Mouse (Mus musculus): Measurements from ENCODE around the gene St6galnac3.
A peak's percentile ranks its signal among the peaks of the same experiment; 100 is the strongest.

The St6galnac3 gene

GRCm38 (mm10) chr3:153690553-153690952, 34.4 kb downstream of the St6galnac3 start:
- DNase-seq (ENCODE audit: low read depth): no peak

GRCm38 (mm10) chr3:153689793-153690291, 35.1 kb downstream of the St6galnac3 start:
- peak; percentile 8 for DNase-seq (ENCODE audit: low read depth)

GRCm38 (mm10) chr3:153687896-153688295, 37.1 kb downstream of the St6galnac3 start:
- DNase-seq (ENCODE audit: low read depth): no peak

GRCm38 (mm10) chr3:153684909-153685308, 40.1 kb downstream of the St6galnac3 start:
- no peak for DNase-seq (ENCODE audit: low read depth)

- no peak for DNase-seq (ENCODE audit: low read depth)
These were observed 42.7 kb downstream of the St6galnac3 start for GRCm38 (mm10) chr3:153682303-153682702.

GRCm38 (mm10) chr3:153681720-153682119, 43.3 kb downstream of the St6galnac3 start:
- DNase-seq (ENCODE audit: low read depth): no peak

- no peak for DNase-seq (ENCODE audit: low read depth)
These were observed 49.1 kb downstream of the St6galnac3 start for GRCm38 (mm10) chr3:153675832-153676231.

- no peak for DNase-seq (ENCODE audit: low read depth)
These were observed 49.9 kb downstream of the St6galnac3 start for GRCm38 (mm10) chr3:153675073-153675472.

GRCm38 (mm10) chr3:153674359-153674758, 50.6 kb downstream of the St6galnac3 start:
- no peak for DNase-seq (ENCODE audit: low read depth)

GRCm38 (mm10) chr3:153673451-153673850, 51.5 kb downstream of the St6galnac3 start:
- no peak for DNase-seq (ENCODE audit: low read depth)

GRCm38 (mm10) chr3:153670953-153671674, 53.9 kb downstream of the St6galnac3 start:
- DNase-seq (ENCODE audit: low read depth): no peak

GRCm38 (mm10) chr3:153669737-153670435, 55.1 kb downstream of the St6galnac3 start:
- DNase-seq (ENCODE audit: low read depth): no peak

- DNase-seq (ENCODE audit: low read depth): no peak
These were observed 55.6 kb downstream of the St6galnac3 start for GRCm38 (mm10) chr3:153669329-153669728.

GRCm38 (mm10) chr3:153668447-153669290, 56.3 kb downstream of the St6galnac3 start:
- DNase-seq (ENCODE audit: low read depth): no peak

- peak; percentile 8 for DNase-seq (ENCODE audit: low read depth)
These were observed 60.3 kb downstream of the St6galnac3 start for GRCm38 (mm10) chr3:153664696-153665095.

GRCm38 (mm10) chr3:153663841-153664427, 61.0 kb downstream of the St6galnac3 start:
- no peak for DNase-seq (ENCODE audit: low read depth)

- DNase-seq (ENCODE audit: low read depth): no peak
These were observed 62.2 kb downstream of the St6galnac3 start for GRCm38 (mm10) chr3:153662796-153663195.

GRCm38 (mm10) chr3:153661927-153662326, 63.0 kb downstream of the St6galnac3 start:
- DNase-seq (ENCODE audit: low read depth): no peak

- no peak for DNase-seq (ENCODE audit: low read depth)
These were observed 65.3 kb downstream of the St6galnac3 start for GRCm38 (mm10) chr3:153659575-153660168.

- peak; percentile 27 for DNase-seq (ENCODE audit: low read depth)
These were observed 66.8 kb downstream of the St6galnac3 start for GRCm38 (mm10) chr3:153658051-153658777.

- peak; percentile 79 for DNase-seq (ENCODE audit: low read depth)
These were observed 69.9 kb downstream of the St6galnac3 start for GRCm38 (mm10) chr3:153655071-153655470.

All from NIH3T3 (cell line).